Mouse (Mus musculus) adipocyte (in vitro differentiated cells): ENCODE measurements around the gene Gm9045.
A peak's percentile ranks its signal among the peaks of the same experiment; 100 is the strongest.
"Not testable (repeated sequence)": the region's sequence is repeated elsewhere in the genome, so short reads cannot be mapped to it uniquely, and the experiment has no call there.

ENCODE experiments used
- DNase-seq: peaks from one replicate; pipeline ENCODE4 v3.0.0-alpha.2; 2016; ENCODE audit warnings: low spot score

Gene Gm9045

DNA sequence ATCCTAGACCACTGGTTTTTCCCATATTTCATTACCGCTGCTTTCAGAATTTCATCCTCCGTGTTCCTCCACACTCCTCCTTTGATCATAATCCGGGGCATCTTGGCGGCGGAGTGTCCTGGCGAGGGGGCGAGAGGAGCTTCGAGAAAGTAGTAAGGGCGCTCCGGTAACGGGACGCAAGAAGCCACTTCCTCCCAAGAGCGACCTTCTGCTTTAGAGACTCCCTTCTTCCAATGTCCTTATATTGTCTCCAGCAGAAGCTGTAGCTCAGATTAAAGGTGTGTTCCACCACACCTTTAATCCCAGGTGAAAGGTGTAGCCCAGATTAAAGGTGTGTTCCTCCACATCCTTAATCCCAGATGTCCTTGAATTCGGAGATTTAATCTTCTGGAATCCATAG is at the start of gene Gm9045:
Gm9045 (minus strand) TSS at position 101 of the 400 bp plus-strand sequence.
- DNase-seq, result not testable (repeated sequence)

DNA sequence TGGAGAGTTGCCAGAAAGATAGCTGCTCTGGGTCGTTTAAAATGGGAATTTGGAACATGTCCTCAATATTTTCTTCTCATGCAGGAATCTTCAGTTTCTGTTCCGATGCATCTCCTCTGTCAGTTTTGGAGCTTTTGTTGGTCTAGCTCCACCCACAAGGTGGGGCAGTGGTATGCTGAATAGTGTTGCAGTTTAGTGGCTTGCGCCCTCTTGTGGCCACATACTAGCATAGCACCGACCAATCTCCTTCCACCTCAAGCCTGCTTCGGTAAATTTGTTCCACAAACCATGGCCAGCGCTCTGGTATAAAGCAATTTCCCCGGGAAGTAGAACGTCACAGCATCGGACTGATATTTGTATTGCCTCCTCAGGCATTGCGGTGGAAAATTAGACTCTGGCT is 32.8 kb upstream of the Gm9045 start:
- peak; percentile 56 for DNase-seq

DNA sequence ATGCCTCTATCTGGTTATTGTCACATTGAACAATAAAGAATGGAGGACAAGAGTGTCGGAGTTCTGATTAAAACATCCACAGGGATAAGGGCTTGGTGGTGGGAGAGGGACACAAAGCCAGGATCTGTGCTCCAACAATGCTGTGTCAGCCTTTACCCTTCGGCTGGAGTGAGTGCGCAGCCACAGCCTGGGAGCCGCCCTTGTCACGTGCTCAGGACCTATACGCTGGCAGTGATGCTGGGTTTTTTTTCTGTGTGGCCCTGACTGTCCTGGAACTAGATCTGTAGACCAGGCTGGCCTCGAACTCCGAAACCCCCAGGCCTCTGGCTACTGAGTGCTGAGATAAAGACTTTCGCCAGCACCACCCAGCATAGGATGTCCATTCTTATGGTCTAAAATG is 31.9 kb upstream of the Gm9045 start:
- no peak for DNase-seq

- not testable (repeated sequence) for DNase-seq
Measured at GRCm38 (mm10) chr10:118354005-118354404, 16.4 kb upstream of the Gm9045 start, which contains the start of gene Gm9049. TSS of gene Gm9049 (minus strand) at chr10:118354105.

DNA sequence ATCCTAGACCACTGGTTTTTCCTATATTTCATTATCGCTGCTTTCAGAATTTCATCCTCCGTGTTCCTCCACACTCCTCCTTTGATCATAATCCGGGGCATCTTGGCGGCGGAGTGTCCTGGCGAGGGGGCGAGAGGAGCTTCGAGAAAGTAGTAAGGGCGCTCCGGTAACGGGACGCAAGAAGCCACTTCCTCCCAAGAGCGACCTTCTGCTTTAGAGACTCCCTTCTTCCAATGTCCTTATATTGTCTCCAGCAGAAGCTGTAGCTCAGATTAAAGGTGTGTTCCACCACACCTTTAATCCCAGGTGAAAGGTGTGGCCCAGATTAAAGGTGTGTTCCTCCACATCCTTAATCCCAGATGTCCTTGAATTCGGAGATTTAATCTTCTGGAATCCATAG is 10.9 kb upstream of the Gm9045 start, which contains the start of gene Gm9048:
Gm9048 (minus strand) TSS at position 101 of the 400 bp plus-strand sequence.
- not testable (repeated sequence) for DNase-seq

- not testable (repeated sequence) for DNase-seq
Measured at GRCm38 (mm10) chr10:118343155-118343554, 5.5 kb upstream of the Gm9045 start, which contains the start of gene Gm9046. TSS of gene Gm9046 (minus strand) at chr10:118343255.

DNA sequence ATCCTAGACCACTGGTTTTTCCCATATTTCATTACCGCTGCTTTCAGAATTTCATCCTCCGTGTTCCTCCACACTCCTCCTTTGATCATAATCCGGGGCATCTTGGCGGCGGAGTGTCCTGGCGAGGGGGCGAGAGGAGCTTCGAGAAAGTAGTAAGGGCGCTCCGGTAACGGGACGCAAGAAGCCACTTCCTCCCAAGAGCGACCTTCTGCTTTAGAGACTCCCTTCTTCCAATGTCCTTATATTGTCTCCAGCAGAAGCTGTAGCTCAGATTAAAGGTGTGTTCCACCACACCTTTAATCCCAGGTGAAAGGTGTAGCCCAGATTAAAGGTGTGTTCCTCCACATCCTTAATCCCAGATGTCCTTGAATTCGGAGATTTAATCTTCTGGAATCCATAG is 5.3 kb downstream of the Gm9045 start, which contains the start of gene Gm9044:
Gm9044 (minus strand) TSS at position 101 of the 400 bp plus-strand sequence.
- DNase-seq, result not testable (repeated sequence)

DNA sequence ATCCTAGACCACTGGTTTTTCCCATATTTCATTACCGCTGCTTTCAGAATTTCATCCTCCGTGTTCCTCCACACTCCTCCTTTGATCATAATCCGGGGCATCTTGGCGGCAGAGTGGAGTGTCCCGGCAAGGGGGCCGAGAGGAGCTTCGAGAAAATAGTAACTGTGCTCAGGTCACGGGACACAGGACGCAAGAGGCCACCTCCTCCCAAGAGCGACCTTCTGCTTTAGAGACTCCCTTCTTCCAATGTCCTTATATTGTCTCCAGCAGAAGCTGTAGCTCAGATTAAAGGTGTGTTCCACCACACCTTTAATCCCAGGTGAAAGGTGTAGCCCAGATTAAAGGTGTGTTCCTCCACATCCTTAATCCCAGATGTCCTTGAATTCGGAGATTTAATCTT is 10.8 kb downstream of the Gm9045 start, which contains the start of gene Gm9040:
Gm9040 (minus strand) TSS at position 101 of the 400 bp plus-strand sequence.
- not testable (repeated sequence) for DNase-seq

DNA sequence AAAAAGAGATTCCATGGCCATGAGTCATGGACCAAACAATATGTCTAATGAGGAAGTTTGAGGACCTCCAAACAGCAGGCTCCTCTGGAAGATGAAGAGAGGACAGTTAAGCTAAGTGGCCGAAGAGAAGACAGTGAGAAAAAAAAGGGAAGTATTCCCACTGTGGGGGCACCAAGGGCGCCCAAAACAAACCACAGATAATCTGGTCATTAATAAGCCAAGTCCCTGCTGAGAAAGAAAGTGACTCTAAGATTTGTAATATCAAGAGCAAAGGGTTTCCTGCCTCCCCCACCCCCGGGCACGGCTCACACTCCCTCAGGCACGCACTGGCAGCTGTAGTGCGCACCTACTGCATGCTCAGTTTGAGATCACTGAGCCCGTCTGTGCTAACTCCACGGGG is 18.6 kb downstream of the Gm9045 start:
- no peak for DNase-seq

GRCm38 (mm10) chr10:118302133-118302532 is 35.5 kb downstream of the Gm9045 start:
- not testable (repeated sequence) for DNase-seq

GRCm38 (mm10) chr10:118294938-118295337 is 42.7 kb downstream of the Gm9045 start, which contains the start of gene Iltifb:
TSS of gene Iltifb (minus strand) at chr10:118295038.
- no peak for DNase-seq
